Mouse (Mus musculus) forebrain, embryonic 10.5 days (tissue): ENCODE measurements around the gene Cyp2a5. TPM values are rescaled to one million over a fixed set of nuclear protein-coding genes. Genes with fewer than 3 reads are reported as not detected.

Source experiments
- polyA plus RNA-seq: library from polyadenylated mRNA; unstranded; fragments of >200 nt; fragmentation: Nextera tagmentation; extraction: Ambion mirVana; gene quantifications from 2 replicates; pipeline ENCODE4 v1.2.1, GENCODE M21; 2016

Cyp2a5 gene
- polyA plus RNA-seq, 1 experiment from 2014 or later, result not detected

Other genes with a start within 250 kb of the Cyp2a5 start
- gene Vmn1r185, start 216.8 kb upstream of the Cyp2a5 start, polyA plus RNA-seq, result not detected in 2 replicates
- gene Cyp2b23, start 148.9 kb upstream of the Cyp2a5 start, polyA plus RNA-seq, result not detected in 2 replicates
- 0.06 TPM in 1 of 2 replicates, not detected in the other for gene Cyp2b19, start 78.2 kb upstream of the Cyp2a5 start, polyA plus RNA-seq
- not detected in 2 replicates for gene Cyp2g1, start 26.4 kb upstream of the Cyp2a5 start, polyA plus RNA-seq
- not detected in 2 replicates for gene Cyp2a22, start 104.1 kb downstream of the Cyp2a5 start, polyA plus RNA-seq
- gene Cyp2a12, start 193.8 kb downstream of the Cyp2a5 start, polyA plus RNA-seq, result not detected in 2 replicates